Mouse (Mus musculus) cerebellum, adult 18-20 months (tissue): ENCODE data around the gene Dexi.

Experiments used
- DNase-seq, 2 experiments: peaks; one replicate each; pipeline ENCODE4 v3.0.0; 2021

Dexi gene

GRCm38 (mm10) chr16:10498096-10498602 lies 44.7 kb downstream of the Dexi start:
- no peak for DNase-seq

DNA sequence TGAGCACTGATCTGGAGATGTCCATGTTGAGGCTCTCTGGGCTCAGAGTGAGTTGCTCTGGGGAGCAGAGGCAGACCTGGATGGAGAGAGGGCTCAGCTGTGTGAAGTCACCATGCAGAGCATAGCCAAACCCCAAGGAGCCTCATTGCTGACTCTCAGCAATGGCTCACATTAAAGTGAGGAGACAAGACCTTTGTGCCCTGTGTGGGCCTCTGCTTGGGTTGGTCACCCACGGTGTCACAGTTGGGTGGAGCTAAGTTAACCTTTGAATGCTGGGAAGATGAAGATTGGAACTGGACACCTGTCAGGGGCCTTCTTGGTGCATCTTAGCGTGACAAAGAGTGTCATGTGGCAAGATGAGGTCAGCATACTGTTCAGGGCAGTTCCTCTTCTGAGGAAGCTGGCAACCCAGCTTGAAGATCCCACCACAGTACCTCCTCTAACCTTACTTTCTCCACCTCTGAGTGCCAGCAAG lies 47.0 kb downstream of the Dexi start:
- DNase-seq = no peak

DNA sequence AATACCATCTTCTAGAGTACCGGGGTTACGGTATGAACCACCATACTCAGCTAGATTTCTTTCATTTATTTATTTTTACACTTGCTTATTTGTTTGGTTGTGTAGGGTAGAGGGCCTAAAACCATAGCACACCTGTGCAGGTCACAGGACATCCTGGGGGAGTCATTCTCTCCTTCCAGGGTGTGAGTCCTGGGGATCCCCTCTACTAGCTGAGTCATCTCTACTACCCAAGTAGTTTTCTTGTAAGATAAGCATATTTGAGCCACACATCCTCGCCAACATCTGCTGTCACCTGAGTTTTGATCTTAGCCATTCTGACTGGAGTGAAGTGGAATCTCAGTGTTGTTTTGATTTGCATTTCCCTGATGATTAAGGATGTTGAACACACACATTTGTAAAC lies 50.3 kb downstream of the Dexi start:
- DNase-seq = no peak

DNA sequence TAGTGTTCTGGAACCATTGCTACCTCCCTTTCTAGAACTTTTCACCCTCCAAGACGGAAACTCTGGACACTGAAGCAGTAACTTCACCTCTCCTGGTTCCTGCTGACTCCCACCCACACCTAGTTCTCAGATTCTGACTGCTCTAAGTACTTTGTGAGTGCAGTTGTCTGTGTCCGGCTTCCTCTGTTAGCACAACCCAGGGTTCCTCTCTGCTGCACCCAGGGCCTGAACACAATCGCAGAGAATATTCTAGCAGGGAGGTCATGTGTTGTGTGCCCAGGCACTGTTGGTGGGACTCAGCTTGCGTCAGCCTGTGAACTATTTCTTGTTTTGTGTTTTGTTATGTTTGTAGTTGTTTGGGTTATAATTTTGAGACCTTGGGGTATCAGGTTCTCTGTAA lies 51.1 kb downstream of the Dexi start:
- DNase-seq = no peak

GRCm38 (mm10) chr16:10490503-10491150 lies 52.2 kb downstream of the Dexi start:
- no peak for DNase-seq

DNA sequence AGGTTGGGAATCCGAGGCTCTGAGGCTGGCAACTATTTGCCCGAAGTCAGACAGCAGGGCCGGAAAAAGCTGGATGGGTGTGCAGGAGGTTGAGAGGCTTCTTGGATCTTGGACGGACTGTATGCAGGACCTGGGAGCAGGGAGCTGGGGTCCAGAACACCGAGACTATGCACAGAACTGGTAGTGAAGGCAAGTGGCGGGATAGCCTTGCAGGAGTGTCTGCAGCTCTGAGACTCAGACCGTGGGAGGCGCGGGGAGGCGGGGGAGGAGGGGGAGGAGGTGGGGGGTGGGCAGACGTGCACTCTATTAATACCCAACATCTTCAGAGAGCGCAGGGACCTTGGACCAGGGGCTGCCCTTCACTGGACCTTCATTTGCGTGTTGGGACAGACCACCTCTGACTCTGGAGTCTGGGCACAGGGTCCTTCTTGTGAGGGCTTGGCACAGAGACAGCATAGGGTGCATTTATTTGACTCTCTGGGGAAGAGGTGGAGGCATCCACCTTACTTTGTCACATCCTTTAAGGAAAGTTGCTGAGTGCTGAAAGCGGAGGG lies 52.9 kb downstream of the Dexi start:
- no peak for DNase-seq

DNA sequence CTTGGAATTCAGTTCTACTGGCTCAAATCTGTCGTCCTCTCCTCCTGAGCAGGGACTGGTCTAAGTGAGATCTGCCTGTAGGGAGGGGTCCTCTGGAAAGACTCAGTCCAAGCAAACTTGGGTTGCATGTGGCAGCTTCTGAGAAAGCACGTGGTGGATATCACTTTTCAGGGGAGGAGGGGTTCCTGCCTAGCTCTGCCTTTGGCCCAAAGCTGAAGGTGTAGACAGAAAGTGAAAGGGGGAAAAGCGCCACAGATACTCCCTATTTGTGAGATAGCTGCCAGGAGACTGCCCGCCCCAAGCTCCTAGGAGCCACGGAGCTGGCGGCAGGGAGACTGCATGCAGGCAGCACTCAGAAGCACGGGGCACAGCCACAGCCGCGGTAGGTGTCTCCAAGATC lies 53.4 kb downstream of the Dexi start:
- DNase-seq = no peak

- no peak for DNase-seq
Measured at GRCm38 (mm10) chr16:10488769-10489481, 53.9 kb downstream of the Dexi start.

DNA sequence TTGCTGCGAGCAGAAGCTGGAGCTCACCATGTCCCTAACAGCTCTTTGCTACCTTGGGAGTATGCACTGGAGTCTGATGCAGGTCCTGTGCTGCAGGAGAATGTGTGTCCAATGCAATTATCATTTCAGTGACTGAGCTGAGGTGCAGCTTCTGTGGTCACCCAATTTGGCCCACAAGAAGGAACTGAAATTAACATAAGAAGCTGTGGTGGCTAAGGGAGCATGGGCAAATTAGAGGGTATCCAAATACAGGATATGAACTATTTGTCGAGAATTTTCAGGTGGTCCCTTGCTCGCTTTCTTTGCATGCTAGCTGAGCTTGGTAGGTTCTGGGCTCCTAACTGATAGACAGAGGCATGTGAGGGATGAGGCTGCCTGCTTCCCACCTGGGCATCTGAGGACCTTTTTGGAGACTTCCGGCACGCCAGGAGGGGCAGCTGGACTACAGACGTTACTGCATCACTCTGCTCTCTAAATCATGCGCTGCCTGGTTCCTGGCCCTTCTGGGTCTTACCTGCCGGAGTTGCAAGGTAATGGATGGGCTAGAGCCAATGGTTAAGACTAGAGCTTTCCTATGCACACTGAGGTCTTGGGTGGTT lies 54.9 kb downstream of the Dexi start:
- DNase-seq = no peak

DNA sequence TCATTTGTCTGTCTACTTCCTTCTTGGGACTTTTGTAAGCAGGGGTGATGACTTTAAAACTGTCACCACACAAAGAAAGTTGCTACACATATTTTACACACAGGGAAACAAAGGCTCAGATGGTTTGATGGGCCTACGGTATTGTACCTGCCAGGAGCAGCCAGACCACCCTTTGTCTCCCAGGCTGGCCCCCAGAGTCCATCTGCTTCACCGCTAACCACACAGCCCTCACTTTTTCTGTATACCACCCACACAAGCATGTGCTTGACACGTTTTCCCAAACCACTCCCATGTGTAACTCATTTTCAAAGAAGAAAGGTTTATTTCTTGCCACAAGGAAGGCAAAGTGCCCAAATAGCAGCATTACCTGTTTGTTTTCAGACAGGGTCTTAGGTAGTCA lies 55.9 kb downstream of the Dexi start:
- no peak for DNase-seq

DNA sequence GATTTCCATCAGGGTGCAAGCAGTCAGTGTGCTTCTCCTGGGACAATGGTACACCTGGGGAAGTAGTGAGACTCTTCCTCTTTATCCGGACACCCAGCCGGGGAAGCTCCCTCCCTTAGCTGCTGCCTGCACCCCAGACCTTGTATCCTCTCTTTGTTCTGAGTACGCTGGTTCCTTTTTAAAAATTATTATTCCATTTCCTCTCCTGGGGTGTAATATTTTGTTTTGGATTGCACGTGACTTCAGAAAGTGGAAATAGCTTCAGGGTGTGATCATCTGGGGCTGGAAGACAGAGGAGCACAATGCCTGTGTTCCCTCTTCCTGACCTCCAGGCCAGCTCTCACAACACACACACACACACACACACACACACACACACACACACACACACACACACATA lies 60.5 kb downstream of the Dexi start:
- no peak for DNase-seq

DNA sequence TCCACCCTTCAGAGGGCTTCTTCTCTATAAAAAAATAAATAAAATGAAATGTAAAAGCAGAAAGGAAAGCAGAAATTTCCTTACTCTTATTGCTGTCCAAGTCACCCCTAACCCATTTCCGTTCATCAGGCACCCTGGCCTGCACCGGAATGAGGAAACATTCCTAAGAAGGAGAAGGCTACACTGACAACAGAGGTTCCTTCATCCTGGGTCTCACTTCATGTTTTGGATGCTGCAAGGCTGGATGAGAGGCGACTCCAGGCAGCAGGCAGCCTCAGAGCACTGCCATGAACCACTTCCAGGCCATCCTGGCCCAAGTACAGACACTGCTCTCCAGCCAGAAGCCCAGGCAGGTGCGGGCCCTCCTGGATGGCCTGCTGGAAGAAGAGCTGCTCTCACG lies 63.0 kb downstream of the Dexi start, which contains the start of gene Ciita:
TSS of gene Ciita (plus strand) at position 203 of the 400 bp plus-strand sequence.
- no peak for DNase-seq

DNA sequence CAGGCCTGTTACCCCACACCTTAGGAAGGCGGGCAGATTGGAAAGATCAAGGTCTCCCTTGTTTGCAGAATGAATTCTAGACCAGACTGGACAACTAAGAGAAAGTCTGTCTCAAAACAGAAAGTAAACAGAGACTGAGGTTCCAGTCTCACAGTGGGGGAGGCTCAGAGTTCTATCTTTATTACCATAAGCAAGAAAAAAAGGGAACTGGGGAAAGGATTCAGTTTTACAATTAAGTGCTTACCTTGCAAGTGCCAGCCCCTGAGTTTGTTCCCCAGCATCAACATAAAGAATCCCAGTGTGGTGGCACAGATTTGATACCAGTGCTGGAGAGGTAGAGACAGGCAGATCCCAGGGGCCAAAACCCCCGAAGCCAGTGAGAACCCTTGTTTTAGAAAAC lies 66.9 kb downstream of the Dexi start:
- no peak for DNase-seq

DNA sequence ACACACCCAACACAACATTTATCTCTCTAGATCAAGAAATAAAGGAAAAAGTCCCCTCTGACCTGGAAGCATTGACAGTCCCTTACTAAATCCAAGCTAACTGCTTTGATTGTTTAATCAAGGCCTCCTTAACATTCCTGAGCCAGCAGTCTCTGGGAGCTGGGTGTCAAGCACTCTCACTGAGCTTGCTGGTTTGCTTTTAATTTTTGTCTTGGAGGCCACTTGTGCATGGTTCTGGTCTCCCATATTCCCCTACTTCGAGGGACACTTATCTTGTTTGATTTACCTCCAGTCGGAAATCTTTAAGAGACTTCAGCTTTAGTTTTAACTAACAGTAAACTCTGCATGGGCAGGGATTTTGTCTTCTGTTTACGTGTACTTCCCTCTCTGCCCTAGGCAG lies 67.9 kb downstream of the Dexi start:
- DNase-seq = no peak

- no peak for DNase-seq
Measured at GRCm38 (mm10) chr16:10471950-10472349, 70.9 kb downstream of the Dexi start.

GRCm38 (mm10) chr16:10468201-10468600 lies 74.7 kb downstream of the Dexi start:
- DNase-seq = no peak

GRCm38 (mm10) chr16:10467391-10468107 lies 75.3 kb downstream of the Dexi start:
- no peak for DNase-seq

GRCm38 (mm10) chr16:10465011-10465681 lies 77.7 kb downstream of the Dexi start:
- no peak for DNase-seq

GRCm38 (mm10) chr16:10461178-10461577 lies 81.7 kb downstream of the Dexi start:
- no peak for DNase-seq

DNA sequence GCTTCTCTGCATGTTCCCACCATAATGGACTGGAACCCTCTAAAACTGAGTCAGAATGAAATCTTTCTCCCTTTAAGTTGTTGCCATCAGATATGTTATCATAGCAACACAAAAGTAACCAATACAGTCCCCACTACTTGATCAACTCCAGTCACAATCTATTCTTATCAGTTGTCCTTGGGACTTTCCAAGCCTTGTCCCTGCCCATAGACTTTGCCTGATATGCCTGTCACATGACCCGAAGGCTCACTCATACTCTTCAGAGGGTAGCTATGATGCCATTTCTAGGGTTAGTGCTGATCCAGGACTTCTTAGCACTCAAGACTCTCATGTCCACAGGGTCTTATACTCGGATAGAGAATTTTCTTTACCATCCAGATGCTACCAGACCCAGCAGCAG lies 82.7 kb downstream of the Dexi start:
- no peak for DNase-seq

DNA sequence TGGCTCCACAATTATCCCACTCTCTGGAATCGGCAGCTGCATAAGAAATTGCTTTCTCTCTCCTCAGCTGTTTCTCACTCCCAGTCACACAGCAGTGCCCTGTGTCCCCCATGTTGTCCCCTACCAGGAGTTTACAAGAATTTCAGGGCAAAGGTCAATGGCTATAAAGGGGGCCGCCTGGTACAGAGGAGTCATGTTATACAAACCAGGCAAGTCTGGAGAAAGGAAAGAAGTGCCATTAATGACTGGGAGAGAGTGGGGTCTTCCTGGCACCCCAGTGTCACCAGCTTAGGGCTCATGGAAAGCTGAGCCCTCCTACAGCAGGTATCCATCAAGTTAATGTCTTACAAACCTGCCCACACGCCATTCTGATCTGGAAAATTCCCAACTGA lies 88.3 kb downstream of the Dexi start:
- DNase-seq = no peak

- no peak for DNase-seq
Measured at GRCm38 (mm10) chr16:10453872-10454582, 88.8 kb downstream of the Dexi start.
